Mouse (Mus musculus): ENCODE measurements at regions not wholly inside any gene's neighbourhood (a gene's known extent, or its start where the extent isn't known, plus 50 kb on each side); places are given as distances from the start of the nearest gene placed in this dataset.

DNA sequence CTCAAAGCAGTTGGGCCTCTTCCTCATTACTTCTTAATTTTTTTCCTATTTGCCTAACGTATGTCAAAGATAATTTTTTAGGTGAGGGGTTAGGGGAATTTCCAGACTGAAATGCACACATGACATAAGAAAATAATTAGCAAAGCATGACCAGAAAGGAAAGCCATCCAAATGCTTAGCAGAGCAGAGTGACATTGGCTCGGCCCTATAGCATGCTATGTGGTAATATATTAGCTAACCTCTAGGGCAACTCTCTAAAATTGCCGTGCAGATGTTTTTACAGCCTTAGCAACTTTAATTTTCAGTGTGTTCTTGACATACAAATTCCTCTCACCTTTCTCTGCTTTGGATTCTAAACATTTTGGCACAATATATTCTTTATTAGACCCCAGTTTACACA is 421.2 kb upstream of the Fam92a start:
- Histone ChIP-seq H3K79me2 (ENCODE audit: control insufficient read depth, insufficient read depth) (no peaks in the 10 kb centered on the region), H3K36me3 (ENCODE audit: control insufficient read depth, insufficient read depth) (no peaks in the 10 kb centered on the region), H3K27me3 (ENCODE audit: control insufficient read depth, insufficient read depth, insufficient read length) (no peaks in the 10 kb centered on the region), H3K79me3 (ENCODE audit: low read depth) (no peaks in the 10 kb centered on the region), H3K4me3 (ENCODE audit: insufficient read depth, poor library complexity, severe bottlenecking) (no peak overlapping the region), H3ac (ENCODE audit: control insufficient read depth, insufficient read length, low read depth) (no peak overlapping the region)
- TF ChIP-seq USF1 (IDR thresholded peaks at IDR 0.05; ENCODE audit: low read depth) (no peak), MYOD1 (IDR thresholded peaks at IDR 0.05; ENCODE audit: control insufficient read depth, insufficient read length, low read depth) (no peak), FOSL1 (IDR thresholded peaks at IDR 0.05; ENCODE audit: insufficient read depth, low read length, poor library complexity, severe bottlenecking) (no peak), MYOG (IDR thresholded peaks at IDR 0.05; ENCODE audit: control insufficient read depth, extremely low read depth, insufficient read length) (no peak), CEBPB (IDR thresholded peaks at IDR 0.05; ENCODE audit: low read depth) (no peak), MAX (IDR thresholded peaks at IDR 0.05) (no peak), CTCF (IDR thresholded peaks at IDR 0.05; ENCODE audit: control insufficient read depth, insufficient read depth, insufficient read length) (no peak)

DNA sequence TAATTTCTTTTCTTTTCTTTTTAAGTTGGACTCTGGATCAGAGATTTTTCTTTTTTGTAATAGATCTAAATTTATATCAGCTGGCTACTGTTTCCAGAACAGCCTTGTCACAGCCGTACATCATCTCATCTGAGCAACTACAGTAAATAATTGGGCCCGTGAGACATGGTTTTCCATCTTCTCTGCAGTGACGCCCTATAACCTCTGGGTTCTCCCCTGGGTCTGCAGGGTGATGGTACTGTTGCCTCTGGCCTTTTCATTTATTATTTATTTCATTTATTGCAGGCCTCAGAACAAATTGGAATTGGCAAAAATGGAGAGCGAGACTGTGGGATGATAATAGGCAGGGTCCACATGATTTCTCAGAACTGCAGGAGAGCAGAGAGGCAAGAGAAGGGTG is 406.3 kb upstream of the Fam92a start:
- H3K36me3 ChIP-seq (ENCODE audit: control insufficient read depth, insufficient read depth): no peaks in the 10 kb centered on the region
- H3K79me2 ChIP-seq (ENCODE audit: control insufficient read depth, insufficient read depth): no peaks in the 10 kb centered on the region
- no peak overlapping the region for H3K4me3 ChIP-seq (ENCODE audit: insufficient read depth, poor library complexity, severe bottlenecking)
- TF ChIP-seq MYOD1 (IDR thresholded peaks at IDR 0.05; ENCODE audit: control insufficient read depth, insufficient read length, low read depth) (no peak), MYOG (IDR thresholded peaks at IDR 0.05; ENCODE audit: control insufficient read depth, extremely low read depth, insufficient read length) (no peak), MAX (IDR thresholded peaks at IDR 0.05) (no peak), CTCF (IDR thresholded peaks at IDR 0.05; ENCODE audit: control insufficient read depth, insufficient read depth, insufficient read length) (no peak), FOSL1 (IDR thresholded peaks at IDR 0.05; ENCODE audit: insufficient read depth, low read length, poor library complexity, severe bottlenecking) (no peak), CEBPB (IDR thresholded peaks at IDR 0.05; ENCODE audit: low read depth) (no peak), USF1 (IDR thresholded peaks at IDR 0.05; ENCODE audit: low read depth) (no peak)
- no peaks in the 10 kb centered on the region for H3K79me3 ChIP-seq (ENCODE audit: low read depth)
- H3K27me3 ChIP-seq (ENCODE audit: control insufficient read depth, insufficient read depth, insufficient read length): no peaks in the 10 kb centered on the region
- no peak overlapping the region for H3ac ChIP-seq (ENCODE audit: control insufficient read depth, insufficient read length, low read depth)

DNA sequence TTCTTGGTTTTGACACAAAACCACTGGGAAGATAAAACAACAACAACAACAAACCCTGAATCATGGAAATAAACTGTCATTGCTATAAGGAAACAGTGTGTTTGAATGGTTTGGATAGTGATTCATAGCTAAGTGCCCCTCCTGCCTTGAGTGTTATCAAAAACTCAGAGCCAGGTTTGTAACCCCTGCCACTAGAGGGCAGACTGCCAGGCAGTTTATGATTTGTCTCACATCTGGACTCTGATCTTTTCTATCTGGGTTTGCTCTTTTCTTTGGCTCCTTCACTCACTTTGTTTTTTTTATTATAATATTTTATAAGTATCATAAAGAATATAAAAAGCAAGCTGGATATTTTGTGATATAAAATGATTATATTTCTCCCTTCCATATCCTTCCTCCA is 400.1 kb upstream of the Fam92a start:
- Histone ChIP-seq H3K36me3 (ENCODE audit: control insufficient read depth, insufficient read depth) (no peaks in the 10 kb centered on the region), H3ac (ENCODE audit: control insufficient read depth, insufficient read length, low read depth) (no peak overlapping the region), H3K4me3 (ENCODE audit: insufficient read depth, poor library complexity, severe bottlenecking) (no peak overlapping the region), H3K27me3 (ENCODE audit: control insufficient read depth, insufficient read depth, insufficient read length) (no peaks in the 10 kb centered on the region), H3K79me2 (ENCODE audit: control insufficient read depth, insufficient read depth) (no peaks in the 10 kb centered on the region), H3K79me3 (ENCODE audit: low read depth) (no peaks in the 10 kb centered on the region)
- TF ChIP-seq CTCF (IDR thresholded peaks at IDR 0.05; ENCODE audit: control insufficient read depth, insufficient read depth, insufficient read length) (no peak), MYOD1 (IDR thresholded peaks at IDR 0.05; ENCODE audit: control insufficient read depth, insufficient read length, low read depth) (no peak), CEBPB (IDR thresholded peaks at IDR 0.05; ENCODE audit: low read depth) (no peak)

DNA sequence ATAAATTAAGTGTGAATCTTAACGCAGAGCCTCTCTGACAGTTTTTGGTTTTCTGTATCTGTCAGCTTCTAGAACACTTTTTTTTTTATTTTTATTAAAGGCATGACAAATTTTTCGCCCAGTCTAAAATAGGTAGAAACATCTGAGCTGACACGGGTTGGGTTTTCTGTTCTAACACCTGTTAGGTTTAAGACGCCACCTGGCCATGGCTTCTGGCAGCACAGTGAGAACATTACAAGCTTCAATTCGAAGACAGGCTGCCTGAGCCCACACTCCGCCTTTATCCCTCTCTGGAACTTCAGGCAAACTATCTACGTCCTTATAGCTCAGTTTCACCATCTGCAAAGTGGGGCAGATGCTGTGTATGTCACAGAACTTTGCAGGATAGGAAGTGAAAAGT is 398.9 kb upstream of the Fam92a start:
- no peaks in the 10 kb centered on the region for H3K79me3 ChIP-seq (ENCODE audit: low read depth)
- H3K79me2 ChIP-seq (ENCODE audit: control insufficient read depth, insufficient read depth): no peaks in the 10 kb centered on the region
- H3ac ChIP-seq (ENCODE audit: control insufficient read depth, insufficient read length, low read depth): no peak overlapping the region
- no peaks in the 10 kb centered on the region for H3K36me3 ChIP-seq (ENCODE audit: control insufficient read depth, insufficient read depth)
- H3K27me3 ChIP-seq (ENCODE audit: control insufficient read depth, insufficient read depth, insufficient read length): no peaks in the 10 kb centered on the region
- TF ChIP-seq FOSL1 (IDR thresholded peaks at IDR 0.05; ENCODE audit: insufficient read depth, low read length, poor library complexity, severe bottlenecking) (no peak), MYOG (IDR thresholded peaks at IDR 0.05; ENCODE audit: control insufficient read depth, extremely low read depth, insufficient read length) (no peak), USF1 (IDR thresholded peaks at IDR 0.05; ENCODE audit: low read depth) (no peak), MAX (IDR thresholded peaks at IDR 0.05) (no peak), CTCF (IDR thresholded peaks at IDR 0.05; ENCODE audit: control insufficient read depth, insufficient read depth, insufficient read length) (no peak), CEBPB (IDR thresholded peaks at IDR 0.05; ENCODE audit: low read depth) (no peak), MYOD1 (IDR thresholded peaks at IDR 0.05; ENCODE audit: control insufficient read depth, insufficient read length, low read depth) (no peak)
- H3K4me3 ChIP-seq (ENCODE audit: insufficient read depth, poor library complexity, severe bottlenecking): no peak overlapping the region

DNA sequence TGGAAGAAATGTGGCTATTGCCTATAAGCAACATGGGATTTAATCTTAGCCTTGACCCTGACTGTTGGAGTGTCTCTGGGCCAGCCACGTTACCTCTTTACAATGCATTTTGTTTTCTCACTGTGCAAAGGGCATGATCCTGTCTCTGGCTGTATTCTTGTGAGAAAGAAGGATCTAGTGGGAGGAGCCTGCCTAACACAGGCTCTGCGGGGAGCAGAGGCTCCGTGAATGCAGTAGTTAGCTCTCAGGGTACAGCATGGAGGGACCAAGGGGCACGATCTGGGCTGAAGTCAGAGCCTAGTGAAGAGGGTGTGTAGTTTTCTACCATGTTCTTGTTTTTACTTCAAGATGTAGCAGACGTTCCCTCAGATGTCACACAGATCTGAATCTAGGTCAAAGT is 395.8 kb upstream of the Fam92a start:
- TF ChIP-seq FOSL1 (IDR thresholded peaks at IDR 0.05; ENCODE audit: insufficient read depth, low read length, poor library complexity, severe bottlenecking): no peak
- TF ChIP-seq MYOD1 (IDR thresholded peaks at IDR 0.05; ENCODE audit: control insufficient read depth, insufficient read length, low read depth): no peak
- no peak for TF ChIP-seq MYOG (IDR thresholded peaks at IDR 0.05; ENCODE audit: control insufficient read depth, extremely low read depth, insufficient read length)
- TF ChIP-seq CTCF (IDR thresholded peaks at IDR 0.05; ENCODE audit: control insufficient read depth, insufficient read depth, insufficient read length): no peak
- no peak for TF ChIP-seq CEBPB (IDR thresholded peaks at IDR 0.05; ENCODE audit: low read depth)
- no peak for TF ChIP-seq USF1 (IDR thresholded peaks at IDR 0.05; ENCODE audit: low read depth)
- no peak for TF ChIP-seq MAX (IDR thresholded peaks at IDR 0.05)
- H3K79me3 ChIP-seq (ENCODE audit: low read depth): no peaks in the 10 kb centered on the region
- no peaks in the 10 kb centered on the region for H3K27me3 ChIP-seq (ENCODE audit: control insufficient read depth, insufficient read depth, insufficient read length)
- no peaks in the 10 kb centered on the region for H3K79me2 ChIP-seq (ENCODE audit: control insufficient read depth, insufficient read depth)
- no peak overlapping the region for H3K4me3 ChIP-seq (ENCODE audit: insufficient read depth, poor library complexity, severe bottlenecking)
- H3K36me3 ChIP-seq (ENCODE audit: control insufficient read depth, insufficient read depth): no peaks in the 10 kb centered on the region
- no peak overlapping the region for H3ac ChIP-seq (ENCODE audit: control insufficient read depth, insufficient read length, low read depth)

DNA sequence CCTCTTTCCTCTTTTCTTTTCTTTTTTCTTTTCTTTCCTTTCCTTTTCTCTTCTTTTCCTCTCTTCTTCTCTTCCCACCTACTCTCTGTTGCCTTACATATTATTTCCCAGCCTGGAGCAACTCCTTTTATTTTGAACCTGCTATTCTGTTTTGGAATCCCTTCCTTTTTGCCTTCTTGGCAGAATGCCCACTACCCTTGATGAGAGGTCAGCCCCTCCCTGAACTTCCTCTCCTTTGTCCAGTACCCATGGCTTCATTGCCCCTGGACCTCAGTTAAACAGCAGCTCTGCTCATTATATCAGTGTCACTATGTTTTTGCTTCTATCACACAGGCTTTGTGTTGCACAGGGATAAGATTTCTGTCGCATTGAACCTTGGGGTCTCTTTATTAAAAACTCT is 391.2 kb upstream of the Fam92a start:
- Histone ChIP-seq H3K27me3 (ENCODE audit: control insufficient read depth, insufficient read depth, insufficient read length) (no peaks in the 10 kb centered on the region), H3ac (ENCODE audit: control insufficient read depth, insufficient read length, low read depth) (no peak overlapping the region), H3K36me3 (ENCODE audit: control insufficient read depth, insufficient read depth) (no peaks in the 10 kb centered on the region), H3K79me3 (ENCODE audit: low read depth) (no peaks in the 10 kb centered on the region), H3K79me2 (ENCODE audit: control insufficient read depth, insufficient read depth) (no peaks in the 10 kb centered on the region), H3K4me3 (ENCODE audit: insufficient read depth, poor library complexity, severe bottlenecking) (no peak overlapping the region)
- TF ChIP-seq FOSL1 (IDR thresholded peaks at IDR 0.05; ENCODE audit: insufficient read depth, low read length, poor library complexity, severe bottlenecking) (no peak), MAX (IDR thresholded peaks at IDR 0.05) (no peak), CTCF (IDR thresholded peaks at IDR 0.05; ENCODE audit: control insufficient read depth, insufficient read depth, insufficient read length) (no peak), MYOD1 (IDR thresholded peaks at IDR 0.05; ENCODE audit: control insufficient read depth, insufficient read length, low read depth) (no peak), CEBPB (IDR thresholded peaks at IDR 0.05; ENCODE audit: low read depth) (no peak), MYOG (IDR thresholded peaks at IDR 0.05; ENCODE audit: control insufficient read depth, extremely low read depth, insufficient read length) (no peak)
